Comparison of ENCODE assay signal across 21 mouse cellular contexts in the genomic region with DNA sequence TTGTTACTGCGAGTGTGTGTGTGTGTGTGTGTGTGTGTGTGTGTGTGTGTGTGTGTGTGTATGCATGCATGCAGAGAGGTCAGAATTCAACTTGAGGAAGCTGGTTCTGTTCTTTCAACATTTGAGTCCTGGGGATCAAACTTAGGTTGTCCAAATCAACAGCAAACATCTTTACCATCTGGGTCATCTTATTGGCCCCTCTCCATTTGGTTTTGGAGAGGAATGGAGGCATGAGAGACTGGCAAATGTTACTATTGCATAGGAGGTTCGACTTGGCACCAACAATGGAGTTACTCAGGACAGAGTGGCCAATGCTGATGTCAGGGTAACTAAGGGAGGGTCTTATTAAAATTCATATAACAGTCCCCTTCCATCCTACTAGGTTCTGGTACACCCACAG. TPM values are rescaled to one million over a fixed set of nuclear protein-coding genes. Genes with fewer than 3 reads are reported as not detected.
A peak's percentile ranks its signal among the peaks of the same experiment; 100 is the strongest.
DNase-seq lines count a peak whose midpoint lies in the region; ATAC-seq and TF ChIP-seq lines count a peak whose summit lies in the region.
"Had no signal": no experiment of that assay in that cellular context is flagged by ENCODE, and none has a peak within 500 bp of the region (broad histone marks: within the 10 kb centered on the region; RNA-seq: fewer than 3 reads in every experiment).

No protein-coding gene starts in this region.

- H3K79me2 ChIP-seq in myocyte (ENCODE audit: control insufficient read depth, insufficient read depth) = peaks cover 86% of the 10 kb centered on the region

- no peak overlapping the region for H3K4me3 ChIP-seq in forebrain, embryonic 13.5 days
- H3K4me3 ChIP-seq in forebrain, embryonic 12.5 days (replicated peaks) = no peak overlapping the region
- H3K4me3 ChIP-seq in limb, embryonic 12.5 days (replicated peaks) = no peak overlapping the region
- no peak overlapping the region for H3K4me3 ChIP-seq in limb, embryonic 10.5 days
- no peak overlapping the region for H3K4me3 ChIP-seq in forebrain, embryonic 16.5 days (replicated peaks; ENCODE audit: low read length)
- no peak overlapping the region for H3K4me3 ChIP-seq in myocyte
- H3K4me3 ChIP-seq: heart, embryonic 10.5 days; hindbrain, embryonic 13.5 days; intestine, embryonic 15.5 days had no signal

- no peaks in the 10 kb centered on the region for H3K36me3 ChIP-seq in forebrain, embryonic 13.5 days (ENCODE audit: poor library complexity, severe bottlenecking)
- H3K36me3 ChIP-seq in forebrain, embryonic 12.5 days (replicated peaks) = no peaks in the 10 kb centered on the region
- no peaks in the 10 kb centered on the region for H3K36me3 ChIP-seq in limb, embryonic 12.5 days
- H3K36me3 ChIP-seq in limb, embryonic 10.5 days = no peaks in the 10 kb centered on the region
- H3K36me3 ChIP-seq in forebrain, embryonic 16.5 days (ENCODE audit: control insufficient read depth, insufficient read depth) = no peaks in the 10 kb centered on the region
- H3K36me3 ChIP-seq in myocyte (ENCODE audit: control insufficient read depth, insufficient read depth) = no peaks in the 10 kb centered on the region
- H3K36me3 ChIP-seq: heart, embryonic 10.5 days; hindbrain, embryonic 13.5 days; intestine, embryonic 15.5 days had no signal

- H3K27ac ChIP-seq in forebrain, embryonic 13.5 days = peak overlapping the region; percentile 54; the same call in 1 of the 2 replicates
- H3K27ac ChIP-seq in forebrain, embryonic 12.5 days = no peak overlapping the region
- H3K27ac ChIP-seq in limb, embryonic 12.5 days = peak overlapping the region; percentile 45; the same call in 1 of the 2 replicates
- H3K27ac ChIP-seq in limb, embryonic 10.5 days = no peak overlapping the region
- peak overlapping the region; percentile 73 for H3K27ac ChIP-seq in forebrain, embryonic 16.5 days (ENCODE audit: low read length)
- H3K27ac ChIP-seq: heart, embryonic 10.5 days; hindbrain, embryonic 13.5 days; intestine, embryonic 15.5 days had no signal

- H3K4me2 ChIP-seq in forebrain, embryonic 13.5 days = no peak overlapping the region
- H3K4me2 ChIP-seq in forebrain, embryonic 12.5 days = no peak overlapping the region
- H3K4me2 ChIP-seq in limb, embryonic 12.5 days = no peak overlapping the region
- no peak overlapping the region for H3K4me2 ChIP-seq in forebrain, embryonic 16.5 days (ENCODE audit: low read length)
- H3K4me2 ChIP-seq in myocyte (ENCODE audit: low read depth) = peak overlapping the region; percentile 13
- H3K4me2 ChIP-seq: hindbrain, embryonic 13.5 days; intestine, embryonic 15.5 days had no signal

- intact Hi-C loops in left cerebral cortex, postnatal 4 days (cut with DNase I) = no loop called here

- H3K9ac ChIP-seq in forebrain, embryonic 13.5 days = no peak overlapping the region
- H3K9ac ChIP-seq in forebrain, embryonic 12.5 days = no peak overlapping the region
- H3K9ac ChIP-seq in limb, embryonic 12.5 days (replicated peaks) = no peak overlapping the region
- no peak overlapping the region for H3K9ac ChIP-seq in forebrain, embryonic 16.5 days (replicated peaks; ENCODE audit: low read depth, low read length)
- H3K9ac ChIP-seq: hindbrain, embryonic 13.5 days; intestine, embryonic 15.5 days had no signal

- no peak overlapping the region for H3ac ChIP-seq in myocyte (ENCODE audit: control insufficient read depth, insufficient read length)

- no peak for ATAC-seq in forebrain, embryonic 13.5 days
- no peak for ATAC-seq in forebrain, embryonic 12.5 days (ENCODE audit: low FRiP score)
- ATAC-seq in limb, embryonic 12.5 days (ENCODE audit: insufficient number of reproducible peaks, insufficient read depth, low FRiP score, low TSS enrichment, low read depth) = no peak
- no peak for ATAC-seq in forebrain, embryonic 16.5 days
- ATAC-seq: intestine, embryonic 15.5 days had no signal

- no peaks in the 10 kb centered on the region for H3K9me3 ChIP-seq in forebrain, embryonic 13.5 days (replicated peaks)
- no peaks in the 10 kb centered on the region for H3K9me3 ChIP-seq in forebrain, embryonic 12.5 days
- no peaks in the 10 kb centered on the region for H3K9me3 ChIP-seq in limb, embryonic 12.5 days
- no peaks in the 10 kb centered on the region for H3K9me3 ChIP-seq in limb, embryonic 10.5 days (replicated peaks)
- no peaks in the 10 kb centered on the region for H3K9me3 ChIP-seq in forebrain, embryonic 16.5 days (ENCODE audit: control insufficient read depth, low read length)
- H3K9me3 ChIP-seq: heart, embryonic 10.5 days; hindbrain, embryonic 13.5 days; intestine, embryonic 15.5 days had no signal

- no peak for DNase-seq in limb, embryonic 10.5 days (ENCODE audit: low spot score)
- no peak for DNase-seq in urinary bladder, postnatal 4 days (ENCODE audit: low spot score in 2 of 2)
- no peak for DNase-seq in left cerebral cortex, postnatal 4 days
- DNase-seq: adrenal gland, adult 8-10 months; cerebellum, adult 11-12 months; cerebellum, adult 9-10 months; cerebellum, postnatal 25 days; gastrocnemius, postnatal 10 days; heart, adult 18-20 months; heart, postnatal 10 days; heart, postnatal 4 days; kidney, adult 18-20 months had no signal

- no peak for TF ChIP-seq POLR2A in myocyte (IDR thresholded peaks at IDR 0.05; ENCODE audit: insufficient read length, low read depth)

- peaks cover 34% of the 10 kb centered on the region for H3K4me1 ChIP-seq in forebrain, embryonic 13.5 days
- peaks cover 2% of the 10 kb centered on the region; the same call in 1 of the 2 replicates for H3K4me1 ChIP-seq in forebrain, embryonic 12.5 days
- peaks cover 26% of the 10 kb centered on the region for H3K4me1 ChIP-seq in limb, embryonic 12.5 days (replicated peaks)
- H3K4me1 ChIP-seq in limb, embryonic 10.5 days = 0 out of 2 replicates have a peak, but pooled peaks cover 6% of the 10 kb centered on the region
- H3K4me1 ChIP-seq in forebrain, embryonic 16.5 days (replicated peaks; ENCODE audit: control insufficient read depth, insufficient read depth, low read length) = peaks cover 37% of the 10 kb centered on the region
- H3K4me1 ChIP-seq: heart, embryonic 10.5 days; intestine, embryonic 15.5 days had no signal

- WGBS in forebrain, embryonic 13.5 days = 76% methylated on average over 2 of the region's 2 CpGs
- 93% methylated on average over 2 of the region's 2 CpGs for WGBS in forebrain, embryonic 12.5 days
- 81% methylated on average over 2 of the region's 2 CpGs for WGBS in limb, embryonic 12.5 days
- 84% methylated on average over 2 of the region's 2 CpGs for WGBS in limb, embryonic 10.5 days
- WGBS in forebrain, embryonic 16.5 days = 75% methylated on average over 2 of the region's 2 CpGs

- no peaks in the 10 kb centered on the region for H3K27me3 ChIP-seq in forebrain, embryonic 13.5 days
- H3K27me3 ChIP-seq in forebrain, embryonic 12.5 days = 0 out of 2 replicates have a peak, but pooled peaks cover 3% of the 10 kb centered on the region
- H3K27me3 ChIP-seq in limb, embryonic 12.5 days = no peaks in the 10 kb centered on the region
- no peaks in the 10 kb centered on the region for H3K27me3 ChIP-seq in limb, embryonic 10.5 days (ENCODE audit: low read depth, poor library complexity, severe bottlenecking)
- no peaks in the 10 kb centered on the region for H3K27me3 ChIP-seq in forebrain, embryonic 16.5 days (replicated peaks; ENCODE audit: control insufficient read depth, insufficient read depth, low read length)
- no peaks in the 10 kb centered on the region for H3K27me3 ChIP-seq in myocyte (ENCODE audit: control insufficient read depth, insufficient read depth, insufficient read length)
- H3K27me3 ChIP-seq: CH12.LX; hindbrain, embryonic 13.5 days; intestine, embryonic 15.5 days had no signal

TF ChIP-seq in myocyte, 11 proteins besides CTCF, POLR2A, EP300 and RAD21:
- TF ChIP-seq POLR2AphosphoS2 (IDR thresholded peaks at IDR 0.05; ENCODE audit: insufficient read length, low read depth) (no peak), MYOG (IDR thresholded peaks at IDR 0.05; ENCODE audit: control insufficient read depth in 1 of 3, insufficient read depth in 1 of 3, insufficient read length in 2 of 3, low read depth in 2 of 3) (no peak), MYOD1 (IDR thresholded peaks at IDR 0.05; ENCODE audit: control insufficient read depth in 1 of 3, insufficient read length in 2 of 3, low read depth in 2 of 3) (no peak), MAX (IDR thresholded peaks at IDR 0.05; ENCODE audit: low read depth) (no peak), REST (IDR thresholded peaks at IDR 0.05; ENCODE audit: insufficient read depth, insufficient read length) (no peak), CEBPB (IDR thresholded peaks at IDR 0.05; ENCODE audit: insufficient read depth, poor library complexity, severe bottlenecking) (no peak), USF1 (IDR thresholded peaks at IDR 0.05; ENCODE audit: low read depth) (no peak), TCF12 (IDR thresholded peaks at IDR 0.05; ENCODE audit: insufficient read depth, poor library complexity, severe bottlenecking) (no peak), TCF3 (IDR thresholded peaks at IDR 0.05; ENCODE audit: insufficient read length, low read depth) (no peak), SRF (IDR thresholded peaks at IDR 0.05; ENCODE audit: control insufficient read depth, insufficient read length, low read depth) (no peak), E2F4 (IDR thresholded peaks at IDR 0.05; ENCODE audit: insufficient read depth) (no peak)

RNA-seq across cellular contexts. Expression of a gene that starts 35.4 kb away (rescaled TPM):
- 37.2 and 51.0 TPM in 2 replicates for polyA plus RNA-seq in forebrain, embryonic 13.5 days (2015; fragmentation: Nextera tagmentation; extraction: Ambion mirVana)
- polyA plus RNA-seq in forebrain, embryonic 12.5 days (2016; fragmentation: Nextera tagmentation; extraction: Ambion mirVana) = 14.5 and 15.4 TPM in 2 replicates
- polyA plus RNA-seq in limb, embryonic 12.5 days (2016; fragmentation: Nextera tagmentation; extraction: Ambion mirVana) = 19.4 and 20.6 TPM in 2 replicates
- 4.2 and 6.3 TPM in 2 replicates for polyA plus RNA-seq in limb, embryonic 10.5 days (2016; fragmentation: Nextera tagmentation; extraction: Ambion mirVana)
- polyA plus RNA-seq in forebrain, embryonic 16.5 days (2015; fragmentation: Nextera tagmentation; extraction: Ambion mirVana) = 137 and 155 TPM in 2 replicates
- polyA plus RNA-seq in myocyte (2012; fragmentation: generic; extraction: Trizol) = 7.8 TPM
- total RNA-seq in left cerebral cortex, postnatal 4 days (2021) = 100 to 1,000 TPM in 1 of 2 experiments, 10 to 100 TPM in 1; 89.3 to 104 TPM

Comparison
In these comparisons a context has a peak if more than half of its experiments do, and no peak if none do; other contexts are left out.
1. H3K27ac ChIP-seq: peak in forebrain, embryonic 13.5 days (single experiment), limb, embryonic 12.5 days (single experiment) and forebrain, embryonic 16.5 days (single experiment); none in forebrain, embryonic 12.5 days (single experiment) and limb, embryonic 10.5 days (single experiment).